Mouse (Mus musculus): ENCODE results near the gene Cbx8.

The Cbx8 gene

GRCm38 (mm10) chr11:119048133-119048510, 7.4 kb upstream of the Cbx8 start:
- DNase-seq (ENCODE audit: low spot score) = no peak

- no peak for DNase-seq (ENCODE audit: low spot score)
Measured at GRCm38 (mm10) chr11:119047261-119048132, 6.7 kb upstream of the Cbx8 start.

GRCm38 (mm10) chr11:119046601-119047245, 6.0 kb upstream of the Cbx8 start:
- no peak for DNase-seq (ENCODE audit: low spot score)

- DNase-seq (ENCODE audit: low spot score) = no peak
Measured at GRCm38 (mm10) chr11:119044551-119045337, 4.0 kb upstream of the Cbx8 start.

GRCm38 (mm10) chr11:119043761-119044550, 3.2 kb upstream of the Cbx8 start:
- no peak for DNase-seq (ENCODE audit: low spot score)

- no peak for DNase-seq (ENCODE audit: low spot score)
Measured at GRCm38 (mm10) chr11:119043273-119043540, 2.4 kb upstream of the Cbx8 start.

- no peak for DNase-seq (ENCODE audit: low spot score)
Measured at GRCm38 (mm10) chr11:119042466-119043272, 1.9 kb upstream of the Cbx8 start.

GRCm38 (mm10) chr11:119041750-119042465, 1.1 kb upstream of the Cbx8 start:
- DNase-seq (ENCODE audit: low spot score) = no peak

GRCm38 (mm10) chr11:119041325-119041716, 552 bp upstream of the Cbx8 start:
- DNase-seq (ENCODE audit: low spot score) = no peak

GRCm38 (mm10) chr11:119039732-119040512, 847 bp downstream of the Cbx8 start:
- no peak for DNase-seq (ENCODE audit: low spot score)

GRCm38 (mm10) chr11:119038744-119039484, 1.9 kb downstream of the Cbx8 start:
- no peak for DNase-seq (ENCODE audit: low spot score)

- no peak for DNase-seq (ENCODE audit: low spot score)
Measured at GRCm38 (mm10) chr11:119037780-119038401, 2.9 kb downstream of the Cbx8 start.

GRCm38 (mm10) chr11:119036934-119037779, 3.6 kb downstream of the Cbx8 start:
- DNase-seq (ENCODE audit: low spot score) = no peak

GRCm38 (mm10) chr11:119036447-119036846, 4.3 kb downstream of the Cbx8 start:
- DNase-seq (ENCODE audit: low spot score) = no peak

GRCm38 (mm10) chr11:119035686-119036165, 5.0 kb downstream of the Cbx8 start:
- no peak for DNase-seq (ENCODE audit: low spot score)

- no peak for DNase-seq (ENCODE audit: low spot score)
Measured at GRCm38 (mm10) chr11:119035094-119035685, 5.6 kb downstream of the Cbx8 start.

GRCm38 (mm10) chr11:119034635-119035034, 6.1 kb downstream of the Cbx8 start:
- no peak for DNase-seq (ENCODE audit: low spot score)
